Mouse (Mus musculus) B cell, adult 2 months (primary cell): Measurements from ENCODE around the gene Vmn1r220.
"Not testable (repeated sequence)": the region's sequence is repeated elsewhere in the genome, so short reads cannot be mapped to it uniquely, and the experiment has no call there.

Experiments
- DNase-seq, 2 experiments: peaks; one replicate each; pipeline ENCODE4 v3.0.0; 2022

The Vmn1r220 gene

GRCm38 (mm10) chr13:23187875-23188274 is at the start of gene Vmn1r220:
Vmn1r220 (minus strand) TSS chr13:23187975.
- no peak for DNase-seq

GRCm38 (mm10) chr13:23235847-23236246 is 48.1 kb upstream of the Vmn1r220 start, which contains the start of gene Vmn1r222:
Vmn1r222 (minus strand) TSS chr13:23235947.
- not testable (repeated sequence) for DNase-seq

- not testable (repeated sequence) for DNase-seq
Measured at GRCm38 (mm10) chr13:23213827-23214226, 26.1 kb upstream of the Vmn1r220 start, which contains the start of gene Vmn1r221. Vmn1r221 (plus strand) TSS chr13:23214127.

GRCm38 (mm10) chr13:23203885-23204284 is 16.1 kb upstream of the Vmn1r220 start:
- DNase-seq: not testable (repeated sequence)

GRCm38 (mm10) chr13:23166471-23166870 is 21.3 kb downstream of the Vmn1r220 start:
- not testable (repeated sequence) for DNase-seq

- no peak for DNase-seq
Measured at GRCm38 (mm10) chr13:23159012-23159411, 28.8 kb downstream of the Vmn1r220 start, which contains the start of gene Vmn1r219. Vmn1r219 (plus strand) TSS chr13:23159312.

- DNase-seq: no peak
Measured at GRCm38 (mm10) chr13:23157848-23158247, 29.9 kb downstream of the Vmn1r220 start.

GRCm38 (mm10) chr13:23138880-23139279 is 48.9 kb downstream of the Vmn1r220 start:
- no peak for DNase-seq

GRCm38 (mm10) chr13:23133501-23133900 is 54.3 kb downstream of the Vmn1r220 start:
- DNase-seq: no peak

GRCm38 (mm10) chr13:23133099-23133498 is 54.7 kb downstream of the Vmn1r220 start, which contains the start of gene Vmn1r218:
Vmn1r218 (plus strand) TSS chr13:23133155.
- DNase-seq: no peak
